Mouse (Mus musculus): ENCODE results near the gene Ssbp4. TPM values are rescaled to one million over a fixed set of nuclear protein-coding genes. Genes with fewer than 3 reads are reported as not detected.

The Ssbp4 gene
- polyA plus RNA-seq, 1 experiment: 84.9 TPM

GRCm38 (mm10) chr8:70607898-70608748 lies 549 bp downstream of the Ssbp4 start:
- Histone ChIP-seq H3K36me3 (ENCODE audit: control insufficient read depth, insufficient read depth, low read length) (no peaks in the 10 kb centered on the region), H3K4me3 (ENCODE audit: insufficient read depth, low read depth, low read length) (peak overlapping the region; percentile 87), H3K27ac (ENCODE audit: insufficient read depth, low read depth, low read length) (peak overlapping the region; percentile 86), H3K27me3 (replicated peaks; ENCODE audit: control insufficient read depth, insufficient read depth, low read length) (no peaks in the 10 kb centered on the region), H3K4me1 (ENCODE audit: control insufficient read depth, insufficient read depth, low read length) (peaks cover 11% of the 10 kb centered on the region; the same call in 1 of the 2 replicates)
- DNase-seq: peak; percentile 58
- TF ChIP-seq POLR2A (IDR thresholded peaks at IDR 0.05; ENCODE audit: low read depth, low read length) (no peak), CTCF (conservative IDR thresholded peaks at IDR 0.05; ENCODE audit: insufficient read depth, insufficient read length, low read depth, low read length) (no peak)
- 2% methylated on average over 84 of the region's 84 CpGs for WGBS

- no peak for TF ChIP-seq POLR2A (IDR thresholded peaks at IDR 0.05; ENCODE audit: low read depth, low read length)
- TF ChIP-seq CTCF (conservative IDR thresholded peaks at IDR 0.05; ENCODE audit: insufficient read depth, insufficient read length, low read depth, low read length): no peak
- Histone ChIP-seq H3K27ac (ENCODE audit: insufficient read depth, low read depth, low read length) (peak overlapping the region; percentile 30; the same call in 1 of the 2 replicates), H3K27me3 (replicated peaks; ENCODE audit: control insufficient read depth, insufficient read depth, low read length) (no peaks in the 10 kb centered on the region), H3K36me3 (ENCODE audit: control insufficient read depth, insufficient read depth, low read length) (no peaks in the 10 kb centered on the region), H3K4me1 (ENCODE audit: control insufficient read depth, insufficient read depth, low read length) (peaks cover 11% of the 10 kb centered on the region; the same call in 1 of the 2 replicates), H3K4me3 (ENCODE audit: insufficient read depth, low read depth, low read length) (peak overlapping the region; percentile 87)
- WGBS: 24% methylated on average over 6 of the region's 6 CpGs
- no peak for DNase-seq
Measured at GRCm38 (mm10) chr8:70607603-70607897, 1.1 kb downstream of the Ssbp4 start.

GRCm38 (mm10) chr8:70606780-70607602 lies 1.7 kb downstream of the Ssbp4 start:
- peaks cover 11% of the 10 kb centered on the region; the same call in 1 of the 2 replicates for H3K4me1 ChIP-seq (ENCODE audit: control insufficient read depth, insufficient read depth, low read length)
- H3K4me3 ChIP-seq (ENCODE audit: insufficient read depth, low read depth, low read length): peak overlapping the region; percentile 87
- WGBS: 44% methylated on average over 18 of the region's 18 CpGs
- no peak for TF ChIP-seq POLR2A (IDR thresholded peaks at IDR 0.05; ENCODE audit: low read depth, low read length)
- no peak for TF ChIP-seq CTCF (conservative IDR thresholded peaks at IDR 0.05; ENCODE audit: insufficient read depth, insufficient read length, low read depth, low read length)
- no peaks in the 10 kb centered on the region for H3K27me3 ChIP-seq (replicated peaks; ENCODE audit: control insufficient read depth, insufficient read depth, low read length)
- H3K36me3 ChIP-seq (ENCODE audit: control insufficient read depth, insufficient read depth, low read length): no peaks in the 10 kb centered on the region
- H3K27ac ChIP-seq (ENCODE audit: insufficient read depth, low read depth, low read length): no peak overlapping the region
- DNase-seq: peak; percentile 54

DNA sequence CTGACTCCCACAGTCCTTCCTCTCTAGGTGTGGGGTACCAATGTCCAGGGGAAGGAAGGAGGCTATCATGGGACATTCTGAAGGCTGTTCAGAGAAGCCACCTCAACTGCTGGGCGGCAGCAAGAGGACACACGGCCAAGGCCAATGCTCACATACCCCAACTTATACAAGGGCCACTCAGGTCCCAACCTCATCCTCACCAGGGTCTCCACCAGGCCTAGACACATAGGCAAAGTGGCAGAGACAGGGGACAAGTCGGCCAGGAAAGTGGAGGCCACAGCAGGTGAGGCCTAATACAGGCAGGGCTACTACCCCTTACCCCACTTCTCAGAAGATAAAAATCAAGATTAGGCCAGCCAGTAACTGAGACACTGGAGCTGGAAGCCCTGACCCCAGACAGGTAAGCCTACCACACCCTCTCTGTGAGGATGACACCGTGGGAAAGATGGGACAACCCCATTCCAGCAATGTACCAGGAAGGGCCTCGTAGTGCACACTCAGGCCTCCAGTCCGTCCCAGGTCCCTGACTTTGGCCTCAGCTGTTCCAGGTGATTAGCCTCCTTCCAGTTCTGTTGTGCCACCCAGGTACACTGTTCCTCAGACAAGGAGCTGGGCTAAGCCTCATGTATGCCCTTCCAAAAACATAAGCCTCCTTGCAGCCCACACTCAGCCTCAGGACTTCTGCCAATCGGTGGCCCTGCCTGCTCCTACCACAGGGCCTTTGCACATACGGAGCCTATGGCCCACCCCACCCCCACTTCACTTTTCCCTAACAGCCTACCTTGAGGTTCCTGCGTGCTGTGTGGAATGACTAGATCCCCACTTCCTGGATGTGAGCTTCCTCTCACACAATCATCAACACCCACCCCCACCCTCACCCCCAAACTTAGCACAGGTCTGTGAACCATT lies 2.5 kb downstream of the Ssbp4 start:
- 71% methylated on average over 9 of the region's 9 CpGs for WGBS
- H3K36me3 ChIP-seq (ENCODE audit: control insufficient read depth, insufficient read depth, low read length): no peaks in the 10 kb centered on the region
- no peaks in the 10 kb centered on the region for H3K27me3 ChIP-seq (replicated peaks; ENCODE audit: control insufficient read depth, insufficient read depth, low read length)
- no peak overlapping the region for H3K4me3 ChIP-seq (ENCODE audit: insufficient read depth, low read depth, low read length)
- H3K27ac ChIP-seq (ENCODE audit: insufficient read depth, low read depth, low read length): no peak overlapping the region
- DNase-seq: no peak
- H3K4me1 ChIP-seq (ENCODE audit: control insufficient read depth, insufficient read depth, low read length): peaks cover 6% of the 10 kb centered on the region; the same call in 1 of the 2 replicates
- no peak for TF ChIP-seq POLR2A (IDR thresholded peaks at IDR 0.05; ENCODE audit: low read depth, low read length)
- TF ChIP-seq CTCF (conservative IDR thresholded peaks at IDR 0.05; ENCODE audit: insufficient read depth, insufficient read length, low read depth, low read length): no peak

DNA sequence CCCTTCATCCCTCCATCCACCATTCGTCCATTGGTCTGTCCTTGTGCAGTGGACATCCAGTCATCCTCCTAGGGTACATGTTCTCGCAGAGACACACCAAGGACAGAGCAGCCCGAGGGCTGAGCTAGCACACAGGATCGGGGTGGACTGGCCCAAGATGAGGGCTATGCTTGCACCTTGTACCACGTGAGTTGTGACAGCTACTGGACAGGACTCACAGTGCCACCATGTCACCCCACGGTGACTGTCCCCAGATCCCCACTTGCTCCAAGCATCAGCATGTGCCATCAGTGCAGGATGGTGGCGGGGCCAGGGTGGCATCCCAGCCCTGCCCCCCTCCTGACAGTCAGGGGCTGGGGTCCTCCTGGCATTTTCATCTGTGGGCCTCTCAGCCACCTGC lies 4.1 kb downstream of the Ssbp4 start:
- H3K36me3 ChIP-seq (ENCODE audit: control insufficient read depth, insufficient read depth, low read length): no peaks in the 10 kb centered on the region
- TF ChIP-seq CTCF (conservative IDR thresholded peaks at IDR 0.05; ENCODE audit: insufficient read depth, insufficient read length, low read depth, low read length) (no peak), POLR2A (IDR thresholded peaks at IDR 0.05; ENCODE audit: low read depth, low read length) (no peak)
- no peak overlapping the region for H3K27ac ChIP-seq (ENCODE audit: insufficient read depth, low read depth, low read length)
- no peaks in the 10 kb centered on the region for H3K27me3 ChIP-seq (replicated peaks; ENCODE audit: control insufficient read depth, insufficient read depth, low read length)
- DNase-seq: no peak
- H3K4me3 ChIP-seq (ENCODE audit: insufficient read depth, low read depth, low read length): no peak overlapping the region
- 78% methylated on average over 7 of the region's 7 CpGs for whole genome bisulfite sequencing
- peaks cover 5% of the 10 kb centered on the region; the same call in 1 of the 2 replicates for H3K4me1 ChIP-seq (ENCODE audit: control insufficient read depth, insufficient read depth, low read length)

DNA sequence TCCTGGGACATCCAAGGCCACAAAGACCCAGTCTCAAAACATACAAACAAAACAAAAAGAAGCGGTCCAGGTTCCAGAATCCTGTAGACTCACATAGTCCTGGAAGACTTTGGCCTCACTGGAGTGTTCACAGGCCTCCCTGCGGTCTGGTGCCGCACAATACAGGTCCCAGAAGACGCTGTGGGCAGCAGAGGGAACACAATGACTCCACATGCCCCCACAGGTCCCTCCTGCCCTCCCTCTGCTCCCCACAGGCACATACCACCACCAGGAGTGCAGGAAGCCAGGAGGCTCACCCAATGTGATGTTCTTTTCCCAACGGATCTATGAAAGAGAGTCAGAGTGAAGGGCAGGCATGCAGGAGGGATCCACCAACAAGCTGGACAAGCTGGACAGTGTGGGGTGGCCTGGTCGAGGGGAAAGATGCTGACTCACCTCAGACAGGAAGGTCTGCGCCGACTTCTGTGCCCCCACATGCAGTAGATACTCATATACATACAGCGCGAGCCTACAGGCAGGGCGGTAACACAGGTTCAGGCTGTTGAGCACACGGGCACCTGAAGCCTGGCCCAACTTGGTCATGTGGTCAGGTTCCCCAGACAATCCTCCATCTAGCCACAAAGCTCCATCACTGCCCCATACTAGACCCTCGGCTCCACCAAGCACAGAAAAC lies 6.4 kb downstream of the Ssbp4 start:
- no peak overlapping the region for H3K4me3 ChIP-seq (ENCODE audit: insufficient read depth, low read depth, low read length)
- TF ChIP-seq CTCF (conservative IDR thresholded peaks at IDR 0.05; ENCODE audit: insufficient read depth, insufficient read length, low read depth, low read length) (no peak), POLR2A (IDR thresholded peaks at IDR 0.05; ENCODE audit: low read depth, low read length) (no peak)
- H3K27me3 ChIP-seq (replicated peaks; ENCODE audit: control insufficient read depth, insufficient read depth, low read length): no peaks in the 10 kb centered on the region
- 93% methylated on average over 13 of the region's 13 CpGs for WGBS
- DNase-seq: no peak
- H3K27ac ChIP-seq (ENCODE audit: insufficient read depth, low read depth, low read length): no peak overlapping the region
- no peaks in the 10 kb centered on the region for H3K36me3 ChIP-seq (ENCODE audit: control insufficient read depth, insufficient read depth, low read length)
- no peaks in the 10 kb centered on the region for H3K4me1 ChIP-seq (ENCODE audit: control insufficient read depth, insufficient read depth, low read length)
